Mouse (Mus musculus): ENCODE measurements around the gene Map1lc3b.

Gene Map1lc3b

GRCm38 (mm10) chr8:121590203-121591177, at the start of gene Map1lc3b:
TSS of gene Map1lc3b (plus strand) at chr8:121590361.
- ChIA-PET CTCF (interaction anchor here (0.5 to 3.3 kb wide), 35 partner anchors 9 to 1833 kb away, joined by 3 to 44 read pairs (median 4); partner anchors contain the start of genes Fbxo31 (in 2 of the 4), Def8 (in 1 of the 4) and Zcchc14 (in 1 of the 4)), POLR2A (interaction anchor here (0.5 to 12.3 kb wide), 85 partner anchors 8 to 933 kb away, joined by 3 to 234 read pairs (median 4); partner anchors contain the start of genes Fbxo31 (in 4 of the 4), Zcchc14 (in 3 of the 4), 1700018B08Rik (in 1 of the 4) and Slc7a5 (in 1 of the 4))

GRCm38 (mm10) chr8:121541862-121542261, 48.3 kb upstream of the Map1lc3b start:
- POLR2A ChIA-PET, result interaction anchor here in 3 of 4 experiments (0.5 to 2.0 kb wide), 18 partner anchors 9 to 1171 kb away, joined by 3 to 7 read pairs (median 3); partner anchors contain the start of genes Fbxo31 (in 1 of the 3) and Map1lc3b (in 1 of the 3)
- CTCF ChIA-PET, result interaction anchor here in 3 of 4 experiments (0.6 to 1.6 kb wide), 17 partner anchors 9 to 438 kb away, joined by 3 to 13 read pairs (median 4); partner anchors contain the start of gene Foxc2 (in 2 of the 3)

DNA sequence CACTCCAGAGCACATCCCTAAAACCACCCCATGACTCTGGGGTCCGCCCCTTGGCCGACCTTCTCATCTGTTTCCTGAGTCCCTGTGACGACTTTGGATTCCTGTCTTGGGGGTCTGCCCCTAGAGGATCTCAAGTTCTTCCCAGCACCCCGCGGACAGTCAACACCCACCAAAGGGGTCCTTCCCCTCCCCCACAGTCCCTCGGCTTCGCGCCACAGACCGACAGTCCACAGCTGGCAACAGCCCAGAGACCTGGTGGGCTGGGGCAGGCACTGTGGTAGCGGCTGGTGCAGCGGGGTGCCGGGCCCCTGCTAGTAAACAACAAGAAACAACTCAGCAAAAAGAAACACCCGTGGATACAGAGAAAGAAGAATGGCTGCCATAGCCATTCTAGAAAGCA, 47.3 kb upstream of the Map1lc3b start:
- ChIA-PET CTCF (interaction anchor here in 1 of 4 experiments (1.1 to 1.6 kb wide), 3 partner anchors 11 to 65 kb away, joined by 3 to 13 read pairs (median 3); no protein-coding TSS in a partner anchor), POLR2A (interaction anchor here in 1 of 4 experiments (1.6 to 2.0 kb wide), 3 partner anchors 8 to 166 kb away, joined by 3 to 5 read pairs (median 5); partner anchors contain the start of gene Fbxo31)

- POLR2A ChIA-PET, result interaction anchor here in 2 of 4 experiments (0.6 to 1.1 kb wide), 3 partner anchors 34 to 110 kb away, joined by 3 to 4 read pairs (median 3); partner anchors contain the start of gene Fbxo31 (in 1 of the 2)
- CTCF ChIA-PET, result interaction anchor here in 3 of 4 experiments (0.6 to 1.4 kb wide), 4 partner anchors 12 to 1334 kb away, joined by 3 to 6 read pairs (median 4); no protein-coding TSS in a partner anchor
These were observed 45.8 kb upstream of the Map1lc3b start, which contains the start of gene 1700018B08Rik for GRCm38 (mm10) chr8:121544276-121544785. TSS of gene 1700018B08Rik (minus strand) at chr8:121544320.

- ChIA-PET POLR2A (interaction anchor here in 1 of 4 experiments (0.6 to 1.1 kb wide), 2 partner anchors 46 to 110 kb away, joined by 3 read pairs; no protein-coding TSS in a partner anchor), CTCF (interaction anchor here in 3 of 4 experiments (0.6 to 1.4 kb wide), 9 partner anchors 13 to 1334 kb away, joined by 3 to 7 read pairs (median 4); no protein-coding TSS in a partner anchor)
These were observed 45.2 kb upstream of the Map1lc3b start for GRCm38 (mm10) chr8:121544936-121545335.

GRCm38 (mm10) chr8:121547132-121547531, 43.0 kb upstream of the Map1lc3b start:
- POLR2A ChIA-PET, result interaction anchor here in 2 of 4 experiments (0.6 to 1.6 kb wide), 8 partner anchors 24 to 61 kb away, joined by 3 to 6 read pairs (median 4); partner anchors contain the start of genes Fbxo31 (in 1 of the 2) and Map1lc3b (in 1 of the 2)
- CTCF ChIA-PET, result interaction anchor here (0.6 to 2.0 kb wide), 38 partner anchors 9 to 443 kb away, joined by 3 to 13 read pairs (median 4); partner anchors contain the start of gene Fbxo31 (in 1 of the 4)

- CTCF ChIA-PET, result interaction anchor here in 2 of 4 experiments (0.6 to 1.6 kb wide), 4 partner anchors 10 to 317 kb away, joined by 4 to 7 read pairs (median 4); partner anchors contain the start of gene Fbxo31 (in 1 of the 2)
- POLR2A ChIA-PET, result interaction anchor here in 2 of 4 experiments (1.2 to 1.7 kb wide), 5 partner anchors 10 to 46 kb away, joined by 3 to 5 read pairs (median 4); no protein-coding TSS in a partner anchor
These were observed 40.1 kb upstream of the Map1lc3b start for GRCm38 (mm10) chr8:121550056-121550455.

DNA sequence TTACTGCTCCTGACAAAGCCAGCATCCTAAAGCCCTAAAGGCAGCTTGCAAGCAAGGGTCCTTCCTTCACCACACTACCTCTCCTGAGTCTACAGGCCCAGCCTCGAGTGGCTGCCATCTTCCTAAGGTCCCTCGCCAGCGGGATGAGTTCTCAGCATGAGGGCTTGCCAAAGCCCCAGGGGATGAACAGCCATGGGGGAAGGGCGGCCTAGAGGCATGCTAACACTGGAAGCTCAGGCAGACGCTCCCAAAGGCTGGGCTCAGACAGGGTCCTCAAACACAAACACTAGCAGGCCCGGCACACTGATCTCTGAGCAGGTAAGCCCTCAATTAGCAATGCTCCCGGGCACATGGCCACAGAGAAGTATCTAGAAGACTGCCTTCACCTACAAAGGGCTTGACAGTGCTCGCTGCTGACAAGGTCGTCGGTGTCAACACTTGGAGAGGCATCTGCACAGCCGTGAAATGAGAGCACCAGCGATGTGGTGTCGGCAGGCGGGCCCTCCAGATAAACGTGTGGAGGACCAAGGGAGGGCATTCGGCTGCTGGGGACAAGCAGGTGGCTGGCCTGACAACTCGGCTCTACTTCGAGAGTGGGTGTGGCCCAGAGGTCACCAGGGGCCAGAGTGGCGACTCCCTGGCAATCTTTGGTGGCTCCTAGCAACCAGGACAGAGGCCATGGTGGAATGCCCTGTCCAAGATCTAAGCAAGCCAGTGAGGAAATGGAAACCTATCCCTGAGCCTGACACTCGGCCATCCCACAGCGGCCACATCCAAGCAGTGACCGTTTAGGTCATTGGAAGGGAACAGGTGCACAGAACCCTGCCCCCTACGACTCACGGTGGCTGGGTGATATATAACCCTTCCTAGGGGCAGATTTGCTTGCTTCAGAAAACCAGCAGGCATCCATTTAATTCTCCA, 38.8 kb upstream of the Map1lc3b start:
- POLR2A ChIA-PET, result interaction anchor here in 3 of 4 experiments (0.5 to 1.7 kb wide), 12 partner anchors 9 to 278 kb away, joined by 3 to 8 read pairs (median 4); partner anchors contain the start of gene Klhdc4 (in 1 of the 3)
- CTCF ChIA-PET, result interaction anchor here (0.5 to 1.2 kb wide), 5 partner anchors 19 to 267 kb away, joined by 3 to 4 read pairs (median 3); no protein-coding TSS in a partner anchor

DNA sequence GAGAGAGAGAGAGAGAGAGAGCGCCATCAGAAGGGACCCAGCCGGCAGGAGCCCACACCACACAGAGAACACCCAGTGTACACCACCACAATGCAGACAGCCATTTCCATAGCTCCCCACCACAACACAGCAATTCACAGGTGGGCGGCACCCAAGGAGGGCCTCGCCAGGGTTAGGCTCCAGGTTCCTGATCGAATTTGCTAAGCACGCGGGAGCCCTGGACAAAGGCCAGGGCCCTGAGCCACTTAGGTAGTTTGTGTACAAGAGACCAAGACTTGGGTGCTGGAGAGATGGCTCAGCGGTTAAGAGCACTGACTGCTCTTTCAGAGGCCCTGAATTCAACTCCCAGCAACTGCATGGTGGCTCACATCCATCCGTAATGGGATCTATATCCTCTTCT, 37.7 kb upstream of the Map1lc3b start:
- ChIA-PET POLR2A (interaction anchor here in 2 of 4 experiments (0.5 to 1.6 kb wide), 7 partner anchors 11 to 1377 kb away, joined by 3 to 5 read pairs (median 3); partner anchors contain the start of genes Fbxo31 (in 1 of the 2) and Klhdc4 (in 1 of the 2)), CTCF (interaction anchor here in 1 of 4 experiments (1.3 kb wide), 1 partner anchor 50 kb away, joined by 4 read pairs; no protein-coding TSS in a partner anchor)

DNA sequence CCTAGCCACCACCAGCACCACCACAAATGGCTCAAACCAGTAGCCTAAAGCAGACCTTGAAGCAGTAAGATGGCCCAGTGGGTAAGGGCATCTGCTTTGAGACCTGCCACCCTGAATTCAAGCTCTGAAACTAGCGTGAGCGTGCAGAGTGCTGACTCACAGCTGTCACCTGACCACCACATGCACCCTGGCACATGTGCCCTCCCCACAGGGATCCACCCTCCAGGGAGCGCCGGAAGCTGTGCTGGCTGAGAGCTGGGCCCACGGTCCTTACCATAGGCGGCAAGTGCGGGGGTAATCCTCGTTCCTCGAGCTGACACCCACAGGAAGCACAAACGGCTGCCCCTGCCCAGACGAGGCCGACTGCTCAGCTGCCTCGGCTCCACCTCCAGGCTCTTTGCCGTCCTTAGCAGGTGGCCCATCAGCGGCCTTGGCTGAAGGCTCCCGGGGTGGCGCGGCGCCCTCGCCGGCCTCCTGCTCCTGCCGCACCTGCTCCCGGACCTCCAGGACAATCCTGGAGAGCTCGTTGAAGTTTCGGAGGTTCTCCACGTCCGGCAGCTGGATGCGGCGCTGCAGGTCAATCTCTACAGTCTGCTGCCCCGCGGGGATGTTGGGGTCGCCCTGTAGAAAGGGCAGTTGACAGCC, 36.2 kb upstream of the Map1lc3b start:
- POLR2A ChIA-PET, result interaction anchor here in 2 of 4 experiments (0.5 to 1.5 kb wide), 10 partner anchors 16 to 429 kb away, joined by 3 to 7 read pairs (median 4); partner anchors contain the start of genes Fbxo31 (in 1 of the 2) and Map1lc3b (in 1 of the 2)
- CTCF ChIA-PET, result interaction anchor here in 3 of 4 experiments (0.6 to 1.3 kb wide), 4 partner anchors 21 to 141 kb away, joined by 3 to 4 read pairs (median 4); no protein-coding TSS in a partner anchor

GRCm38 (mm10) chr8:121557746-121558145, 32.4 kb upstream of the Map1lc3b start:
- POLR2A ChIA-PET, result interaction anchor here in 3 of 4 experiments (0.7 to 1.1 kb wide), 4 partner anchors 21 to 292 kb away, joined by 3 to 5 read pairs (median 4); partner anchors contain the start of gene Fbxo31 (in 1 of the 3)
- CTCF ChIA-PET, result interaction anchor here (0.6 to 1.6 kb wide), 6 partner anchors 9 to 192 kb away, joined by 3 to 5 read pairs (median 4); partner anchors contain the start of gene Map1lc3b (in 1 of the 4)

- POLR2A ChIA-PET, result no interaction called here
These were observed 31.6 kb upstream of the Map1lc3b start for GRCm38 (mm10) chr8:121558538-121558937.

DNA sequence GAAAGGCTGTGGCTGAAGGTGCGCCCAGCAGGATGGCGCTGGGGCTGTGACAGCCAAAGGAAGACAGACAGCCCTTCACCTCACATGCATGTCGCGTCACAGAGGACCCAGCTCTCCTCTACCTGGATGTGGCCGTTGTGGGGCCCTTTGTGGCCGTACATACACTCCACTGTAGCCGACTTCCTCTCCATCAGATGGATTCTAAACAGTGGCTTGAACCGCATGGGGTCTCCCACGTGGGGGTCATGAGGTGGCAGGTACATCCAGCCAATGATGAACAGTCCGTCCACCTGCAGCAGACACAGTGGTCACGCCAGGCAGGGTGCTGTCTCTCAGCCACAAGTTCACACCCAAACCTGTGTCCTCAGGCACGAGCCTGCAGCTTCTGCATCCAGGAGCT, 30.4 kb upstream of the Map1lc3b start:
- CTCF ChIA-PET, result interaction anchor here in 1 of 4 experiments (1.0 kb wide), 1 partner anchor 10 kb away, joined by 4 read pairs; no protein-coding TSS in a partner anchor
- POLR2A ChIA-PET, result interaction anchor here in 2 of 4 experiments (1.2 to 2.1 kb wide), 4 partner anchors 9 to 32 kb away, joined by 3 to 7 read pairs (median 4); partner anchors contain the start of gene Map1lc3b (in 1 of the 2)

More at GRCm38 (mm10) chr8:121558538-121558937, 31.6 kb upstream of the Map1lc3b start:
- CTCF ChIA-PET, result interaction anchor here in 2 of 4 experiments (1.2 to 1.6 kb wide), 3 partner anchors 10 to 39 kb away, joined by 3 to 5 read pairs (median 4); no protein-coding TSS in a partner anchor

DNA sequence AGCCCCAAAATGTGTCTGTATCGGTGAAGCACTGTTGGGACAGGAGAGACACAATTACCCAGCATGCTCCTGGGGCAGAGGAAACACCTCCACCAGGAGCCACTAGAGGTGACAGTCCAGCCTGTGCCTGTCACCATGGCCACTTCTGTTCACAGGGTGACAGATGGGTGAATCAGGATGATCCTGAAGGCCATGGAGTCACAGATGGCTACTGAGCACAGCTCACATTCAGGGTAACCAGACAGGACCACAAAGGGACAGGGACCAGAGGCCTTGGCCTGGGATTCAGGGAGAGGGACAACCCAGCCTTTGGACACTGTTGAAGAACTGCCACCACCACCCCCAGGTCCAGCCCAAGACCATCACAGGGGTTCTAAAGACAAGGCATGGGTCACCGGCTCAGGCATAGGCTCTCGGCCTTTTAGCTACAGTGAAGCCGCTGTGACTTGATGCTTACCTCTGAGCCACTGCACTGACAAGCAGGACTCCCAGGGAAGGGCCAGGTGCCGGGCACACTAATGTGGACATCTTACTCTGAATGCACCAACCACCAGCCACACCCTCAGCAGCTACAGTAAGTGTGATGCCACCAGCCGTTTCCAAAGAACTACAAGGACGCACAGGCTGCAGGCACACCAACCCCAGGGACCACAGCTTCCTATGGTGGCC, 29.6 kb upstream of the Map1lc3b start:
- CTCF ChIA-PET, result interaction anchor here in 1 of 4 experiments (0.6 kb wide), 1 partner anchor 84 kb away, joined by 5 read pairs; no protein-coding TSS in a partner anchor
- POLR2A ChIA-PET, result interaction anchor here in 2 of 4 experiments (0.9 to 2.1 kb wide), 5 partner anchors 10 to 31 kb away, joined by 3 to 7 read pairs (median 3); partner anchors contain the start of gene Map1lc3b (in 1 of the 2)
